Mouse (Mus musculus): Measurements from ENCODE around the gene Slc22a8.

Gene Slc22a8

DNA sequence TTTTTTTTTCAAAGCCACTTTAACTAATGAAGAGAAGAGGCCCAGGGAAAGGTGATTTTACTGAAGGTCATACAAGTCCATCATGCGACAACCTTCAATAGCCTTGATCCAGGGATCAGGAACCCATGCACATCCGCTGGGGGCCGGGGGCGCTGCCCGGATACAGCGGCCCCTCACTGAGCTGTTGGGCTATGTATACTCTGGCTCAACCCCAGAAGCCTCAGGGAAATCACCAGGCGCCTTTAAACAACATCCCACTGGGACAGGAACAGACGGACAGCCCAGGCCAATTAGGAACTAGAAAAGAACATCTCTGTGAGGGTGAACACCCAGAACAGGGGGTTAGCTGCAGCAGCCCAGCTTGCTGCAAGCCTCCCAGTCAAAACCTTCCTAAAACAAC is at the start of gene Slc22a8:
Gene Slc22a8 (plus strand): TSS at position 301 of the 400 bp plus-strand sequence.
- no peak for ATAC-seq (ENCODE audit: insufficient number of reproducible peaks, low FRiP score, low TSS enrichment)

DNA sequence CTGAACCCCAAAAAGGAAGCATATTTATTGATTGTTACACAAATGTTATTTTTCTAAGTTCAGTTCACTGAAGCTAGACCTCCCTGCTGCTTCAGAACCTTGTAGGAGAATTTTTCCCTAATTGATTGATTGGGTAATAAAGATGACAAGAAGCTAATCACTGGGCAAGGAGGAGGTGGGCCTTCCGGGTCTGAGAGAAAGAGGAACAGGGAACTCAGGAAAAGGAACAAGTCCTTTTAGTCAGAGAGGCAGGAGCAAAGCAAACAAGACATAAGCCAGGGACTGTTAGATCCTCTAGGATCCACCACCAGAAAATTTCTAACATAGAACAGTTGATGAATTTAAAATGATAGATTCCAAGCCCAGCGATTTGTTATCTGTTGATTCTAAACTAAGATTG is 32.2 kb upstream of the Slc22a8 start:
- no peak for ATAC-seq (ENCODE audit: insufficient number of reproducible peaks, low FRiP score, low TSS enrichment)

DNA sequence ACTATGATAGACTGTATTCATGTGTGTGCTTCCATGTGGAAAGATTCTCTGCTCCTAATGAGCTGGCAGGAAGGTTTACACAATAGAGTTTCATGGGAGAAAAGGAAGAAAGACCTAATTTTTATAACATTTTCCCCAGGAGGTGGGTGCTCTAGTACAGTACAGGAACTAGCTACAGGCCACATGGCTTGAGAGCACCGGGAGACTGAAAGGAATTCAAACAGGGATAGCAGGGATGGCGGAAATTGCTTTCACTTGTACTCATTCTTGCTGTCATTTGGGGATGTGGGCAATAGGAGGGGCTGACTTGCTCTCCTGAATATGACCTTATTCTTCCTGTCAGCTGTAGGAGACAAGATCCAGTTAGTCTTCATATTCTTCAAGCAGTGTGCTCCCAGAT is 27.0 kb upstream of the Slc22a8 start:
- no peak for ATAC-seq (ENCODE audit: insufficient number of reproducible peaks, low FRiP score, low TSS enrichment)

DNA sequence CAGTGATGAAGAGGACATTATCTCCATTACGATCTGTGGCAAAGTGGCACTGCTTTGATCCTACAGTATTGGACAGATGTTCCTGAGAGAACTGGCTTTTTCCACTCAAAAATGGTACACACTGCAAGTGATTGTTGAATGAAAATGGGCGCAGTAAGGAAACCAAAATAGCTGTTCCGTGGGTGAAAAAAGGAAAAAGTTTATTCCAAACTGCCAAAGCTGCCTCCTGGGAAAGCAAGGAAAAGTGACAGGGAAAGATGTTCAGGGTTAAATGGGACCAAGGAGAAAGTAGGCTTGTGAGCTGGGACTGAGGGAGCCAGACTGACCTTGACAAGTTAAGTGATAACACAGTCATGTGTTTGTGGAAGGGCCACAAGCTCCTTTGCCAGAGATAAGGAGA is 26.6 kb upstream of the Slc22a8 start:
- no peak for ATAC-seq (ENCODE audit: insufficient number of reproducible peaks, low FRiP score, low TSS enrichment)

DNA sequence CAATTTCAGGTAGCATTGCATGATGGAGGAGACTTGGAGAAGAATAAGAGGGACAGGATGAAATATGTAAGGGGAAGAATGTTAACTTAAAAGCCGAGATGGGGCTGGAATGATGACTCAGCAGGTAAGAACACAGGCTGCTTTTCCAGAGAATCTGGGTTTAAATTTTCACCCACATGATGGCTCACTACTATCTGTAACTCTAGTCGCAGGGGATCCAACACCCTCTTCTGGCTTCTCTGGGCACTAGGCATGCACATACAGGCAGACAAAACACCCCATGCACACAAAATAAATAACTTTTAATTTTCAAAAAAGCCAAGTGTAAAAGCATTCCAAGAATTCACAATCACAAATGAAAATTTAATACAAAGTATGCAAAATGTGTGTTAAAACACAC is 25.8 kb upstream of the Slc22a8 start:
- ATAC-seq (ENCODE audit: insufficient number of reproducible peaks, low FRiP score, low TSS enrichment), result no peak

DNA sequence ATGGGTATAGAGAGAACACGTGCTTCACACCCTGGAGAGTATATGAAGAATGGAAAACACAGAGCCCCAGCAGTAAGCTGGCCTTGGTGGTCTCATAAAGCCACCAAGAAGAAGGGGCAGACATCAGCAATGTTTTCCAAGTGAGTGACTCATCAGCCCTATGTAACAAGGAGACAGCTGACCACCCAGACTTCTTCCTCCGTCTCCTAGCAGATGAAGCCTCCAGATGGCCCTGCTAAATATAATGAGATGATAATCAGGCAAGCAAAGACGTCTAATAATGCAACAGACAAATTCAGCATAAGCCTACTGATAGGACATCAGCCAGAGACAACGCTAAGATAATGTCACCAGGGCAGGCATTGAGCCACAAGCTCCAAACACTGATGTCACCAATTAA is 25.1 kb upstream of the Slc22a8 start:
- ATAC-seq (ENCODE audit: insufficient number of reproducible peaks, low FRiP score, low TSS enrichment), result no peak

DNA sequence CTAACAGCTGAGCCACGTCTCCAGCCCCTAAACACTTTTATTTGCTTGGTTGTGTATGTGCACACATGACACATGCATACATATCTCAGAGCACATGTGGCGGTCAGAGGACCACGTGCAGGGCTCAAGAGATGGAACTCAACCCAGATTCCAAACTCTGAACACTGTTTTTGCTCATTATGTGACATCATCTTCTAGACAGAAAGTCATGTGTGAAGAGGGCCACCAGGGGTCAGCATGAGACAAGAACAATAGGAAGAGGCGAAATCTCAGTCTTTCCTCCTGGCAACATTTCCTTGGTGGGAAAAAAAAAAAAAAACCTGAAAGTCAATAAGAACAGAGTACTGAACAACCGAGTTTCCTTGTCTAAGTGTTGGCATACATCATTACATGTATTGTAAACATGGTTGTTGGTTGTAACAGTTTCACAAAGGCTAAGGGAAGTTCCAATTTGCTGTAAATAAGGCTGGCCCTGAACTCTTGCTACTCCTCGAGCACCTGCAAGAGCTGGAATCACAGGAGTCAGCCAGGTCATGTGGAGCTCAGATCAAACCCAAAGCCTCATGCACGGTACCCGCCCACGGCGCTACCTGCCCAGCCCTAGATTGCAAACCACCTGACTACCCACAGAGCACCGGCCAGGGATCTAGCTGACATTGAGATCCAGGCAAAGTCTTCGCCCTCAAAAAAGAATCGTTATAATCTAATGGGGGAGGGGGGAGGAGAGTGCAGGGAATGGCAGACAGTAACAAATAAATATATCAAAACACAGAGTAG is 23.8 kb upstream of the Slc22a8 start:
- ATAC-seq (ENCODE audit: insufficient number of reproducible peaks, low FRiP score, low TSS enrichment), result no peak

DNA sequence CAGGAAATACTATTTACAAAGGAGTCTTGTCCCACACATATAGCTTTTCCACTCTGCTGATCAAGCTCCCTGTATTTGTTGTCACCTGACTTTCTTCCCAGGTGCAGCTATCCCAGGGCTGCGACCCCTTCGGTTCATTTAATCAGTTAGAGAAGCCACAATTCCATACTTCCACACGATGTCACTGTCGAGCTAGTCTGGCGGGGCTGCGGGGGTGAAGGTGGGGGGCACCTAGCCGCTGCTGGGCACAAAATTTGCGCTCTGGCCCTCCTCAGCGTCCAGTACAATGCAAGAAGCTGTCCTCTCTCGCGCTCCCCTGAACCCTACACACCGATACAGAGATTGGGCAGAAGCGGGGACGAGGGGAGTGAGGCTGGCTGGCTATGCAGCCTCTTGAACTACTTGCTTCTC is 21.6 kb upstream of the Slc22a8 start:
- ATAC-seq (ENCODE audit: insufficient number of reproducible peaks, low FRiP score, low TSS enrichment), result no peak

DNA sequence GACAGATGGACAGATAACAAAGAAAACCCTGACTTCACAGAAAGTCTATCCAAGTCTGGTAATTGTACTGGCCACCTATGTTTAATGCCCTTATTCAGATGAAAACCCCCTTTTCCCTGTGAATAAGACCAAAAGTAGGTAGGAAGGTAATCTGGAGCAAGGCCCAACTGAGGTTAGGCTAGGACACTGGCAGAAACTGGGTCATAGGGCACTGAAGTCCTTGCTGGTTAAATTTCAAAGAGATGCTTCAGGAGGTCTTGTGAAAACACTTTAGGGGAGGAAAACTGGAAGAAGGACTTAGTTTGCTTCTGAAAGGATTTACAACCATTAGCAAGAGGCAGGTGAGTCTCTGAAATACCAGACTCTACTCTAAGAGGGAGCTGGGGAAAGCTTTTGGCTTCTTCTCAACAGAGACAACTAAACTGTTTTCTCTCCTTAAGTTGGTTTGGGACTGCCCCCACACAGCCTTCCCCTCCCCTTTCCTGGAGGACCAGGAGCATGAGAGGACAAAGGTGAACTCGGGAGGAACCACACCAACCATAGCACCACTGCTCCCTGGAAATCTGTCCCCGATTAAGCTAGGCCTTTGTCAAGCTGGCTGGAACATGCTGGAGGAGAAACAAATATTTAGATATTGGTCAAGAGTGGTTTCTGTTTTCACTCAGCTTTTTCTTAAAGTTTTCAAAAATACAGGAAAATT is 20.6 kb upstream of the Slc22a8 start:
- ATAC-seq (ENCODE audit: insufficient number of reproducible peaks, low FRiP score, low TSS enrichment), result no peak

DNA sequence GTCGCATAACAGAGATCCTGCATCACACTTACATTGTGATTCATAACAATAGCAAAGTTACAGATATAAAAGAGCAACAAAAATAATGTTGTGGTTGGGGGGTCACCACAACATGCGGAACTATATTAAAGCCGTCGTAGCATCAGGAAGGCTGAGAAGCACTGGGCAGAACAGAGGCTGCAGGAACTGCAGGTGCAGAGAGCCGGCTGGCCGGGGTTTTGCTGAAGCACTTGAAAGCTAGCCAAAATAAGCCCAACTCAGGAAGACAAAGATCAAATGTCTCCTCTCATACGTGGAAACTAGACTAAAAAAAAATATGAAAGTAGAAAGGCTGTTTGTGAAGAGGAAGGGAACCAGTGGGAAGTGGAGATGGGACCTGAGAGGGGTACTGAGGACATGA is 19.3 kb upstream of the Slc22a8 start:
- ATAC-seq (ENCODE audit: insufficient number of reproducible peaks, low FRiP score, low TSS enrichment), result no peak

DNA sequence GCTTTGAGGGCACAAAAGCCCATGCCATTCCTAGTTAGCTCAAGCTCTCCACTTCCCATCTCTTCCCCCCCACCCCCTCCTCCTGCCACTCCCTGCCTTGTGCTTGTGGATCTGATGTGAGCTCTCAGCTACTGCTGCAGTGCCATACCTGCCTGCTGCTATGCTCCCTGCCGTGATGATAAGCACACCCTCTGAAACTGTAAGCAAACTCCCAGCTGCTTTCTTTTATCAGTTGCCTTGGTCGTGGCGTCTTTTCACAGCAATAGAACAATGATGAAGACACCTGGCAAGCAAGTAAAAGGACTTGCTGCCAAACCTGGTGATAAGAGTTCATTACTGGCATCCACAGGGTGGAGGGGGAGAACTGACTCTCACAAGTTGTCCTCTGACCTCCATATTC is 18.6 kb upstream of the Slc22a8 start:
- no peak for ATAC-seq (ENCODE audit: insufficient number of reproducible peaks, low FRiP score, low TSS enrichment)

DNA sequence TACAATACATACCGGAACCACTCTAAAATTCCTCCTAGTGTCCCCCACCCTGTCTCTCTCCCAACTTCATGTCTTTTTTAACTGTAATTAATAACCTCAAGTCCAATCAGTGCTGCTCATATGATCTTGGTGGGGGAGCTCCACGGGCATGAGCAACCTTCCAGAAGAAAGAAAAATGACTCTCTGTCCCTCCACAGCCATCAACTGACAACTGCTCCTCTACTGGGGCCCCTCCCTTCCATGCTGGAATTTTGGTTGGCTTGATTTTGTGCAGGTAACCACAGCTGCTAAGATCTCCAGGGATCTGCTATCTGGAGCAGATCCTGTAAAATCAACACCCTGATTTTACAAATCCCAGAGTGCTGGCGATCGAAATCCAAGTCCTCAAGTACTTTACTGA is 13.6 kb upstream of the Slc22a8 start:
- no peak for ATAC-seq (ENCODE audit: insufficient number of reproducible peaks, low FRiP score, low TSS enrichment)

DNA sequence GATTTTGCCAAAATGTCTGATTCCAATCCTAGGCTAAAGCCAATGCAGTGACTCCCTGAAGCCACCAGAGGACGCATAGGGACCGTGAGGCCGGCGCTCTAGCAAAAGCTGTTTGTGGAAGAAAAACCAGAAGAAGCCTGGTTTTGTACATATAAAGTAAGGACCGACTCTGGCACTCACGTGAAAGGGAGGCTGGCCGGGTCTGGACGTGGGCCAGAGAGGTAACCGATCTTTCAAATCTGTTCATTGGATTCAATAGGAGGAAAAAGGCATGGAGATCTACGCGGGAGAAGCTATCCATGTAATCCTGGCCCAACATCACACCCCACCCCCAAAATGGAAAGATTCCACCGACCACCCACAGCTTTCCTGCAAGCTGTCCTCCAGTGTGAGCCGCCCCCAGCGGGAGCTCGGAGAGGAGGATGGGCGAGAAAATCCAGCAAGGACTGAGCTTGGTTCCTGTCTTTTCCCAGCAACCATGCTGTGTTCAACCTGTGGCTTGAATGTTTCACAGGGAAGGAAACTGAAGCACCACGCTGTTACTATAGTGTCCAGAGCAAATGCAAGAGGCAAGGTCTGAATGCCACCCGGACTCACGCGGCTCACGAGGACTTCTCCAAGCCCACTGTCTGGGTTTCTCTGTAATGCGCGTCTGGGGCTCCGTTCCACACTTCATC is 12.6 kb upstream of the Slc22a8 start:
- no peak; the same call in 1 of the 2 replicates for ATAC-seq (ENCODE audit: insufficient number of reproducible peaks, low FRiP score, low TSS enrichment)

DNA sequence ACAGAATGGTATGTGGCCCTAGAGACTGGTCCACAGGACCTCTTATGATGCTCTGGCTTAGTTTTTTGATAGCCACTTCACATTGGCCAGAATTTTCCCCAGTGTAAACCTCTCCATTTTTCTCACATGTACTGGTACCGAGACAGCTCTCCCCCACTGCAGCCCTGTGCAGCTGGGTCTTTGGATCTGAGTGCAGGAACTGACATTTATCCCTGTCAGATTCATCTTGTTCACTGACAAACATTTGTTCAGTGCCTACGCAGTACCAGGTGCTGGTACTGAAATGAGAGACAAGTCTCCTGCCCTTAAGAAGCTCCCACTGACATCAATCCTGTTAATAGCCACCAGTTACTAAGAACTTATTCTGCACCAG is 12.1 kb upstream of the Slc22a8 start:
- no peak for ATAC-seq (ENCODE audit: insufficient number of reproducible peaks, low FRiP score, low TSS enrichment)

DNA sequence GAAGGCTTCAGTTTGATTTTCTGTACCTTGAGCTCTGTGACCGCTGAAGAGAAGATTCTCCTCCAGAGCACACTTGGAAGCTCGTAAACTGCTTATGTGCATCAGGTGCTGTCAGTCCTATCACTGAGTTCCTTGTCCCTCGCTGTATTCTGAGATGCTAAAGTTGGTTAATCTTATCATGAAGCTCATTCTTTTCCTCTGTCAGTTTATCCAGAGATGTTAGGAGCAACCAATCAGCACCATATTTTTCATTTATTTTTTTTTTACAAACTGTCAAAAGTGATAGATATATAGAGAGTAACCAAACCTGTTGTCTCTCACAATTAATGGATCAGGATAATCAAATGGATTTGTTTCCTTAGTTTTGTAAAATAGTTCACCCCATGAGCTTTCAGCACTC is 5.8 kb upstream of the Slc22a8 start:
- ATAC-seq (ENCODE audit: insufficient number of reproducible peaks, low FRiP score, low TSS enrichment), result no peak

DNA sequence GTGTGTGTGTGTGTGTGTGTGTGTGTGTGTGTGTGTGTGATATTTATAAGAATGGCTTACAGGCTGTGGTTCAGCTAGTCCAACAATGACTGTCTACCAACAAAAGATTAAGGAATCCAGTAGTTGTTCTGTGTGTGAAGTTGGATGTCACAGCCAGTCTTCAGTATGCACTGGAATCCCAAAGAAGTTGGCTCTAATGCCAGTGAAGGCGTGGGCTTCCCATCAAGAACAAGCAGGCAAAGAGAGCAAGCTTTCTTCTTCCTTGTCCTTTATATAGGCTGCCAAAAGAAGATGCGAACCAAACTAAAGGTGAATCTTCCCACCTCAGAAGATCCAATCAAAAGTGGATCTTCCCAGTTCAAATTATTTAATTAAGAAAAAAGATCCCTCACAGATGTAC is 5.2 kb upstream of the Slc22a8 start:
- ATAC-seq (ENCODE audit: insufficient number of reproducible peaks, low FRiP score, low TSS enrichment), result no peak

DNA sequence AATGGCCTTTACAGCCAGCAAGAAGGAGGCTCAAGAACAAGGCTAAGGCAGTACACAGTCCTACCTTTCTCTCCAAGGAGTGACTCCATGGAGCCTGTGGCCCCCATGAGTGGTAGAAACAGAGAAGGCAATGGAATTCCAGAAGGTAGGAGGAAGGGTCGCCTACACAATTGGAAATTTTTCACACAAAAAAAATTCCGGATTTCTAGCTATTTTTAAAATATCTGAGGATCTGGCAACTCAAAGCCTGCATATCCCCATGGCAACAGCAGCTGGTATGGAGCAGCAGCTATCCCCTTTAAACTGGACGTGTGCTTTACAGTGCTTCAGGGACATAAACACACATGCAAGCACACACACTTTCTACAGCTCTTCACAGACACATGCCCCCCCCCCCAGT is 4.7 kb upstream of the Slc22a8 start:
- ATAC-seq (ENCODE audit: insufficient number of reproducible peaks, low FRiP score, low TSS enrichment), result no peak

DNA sequence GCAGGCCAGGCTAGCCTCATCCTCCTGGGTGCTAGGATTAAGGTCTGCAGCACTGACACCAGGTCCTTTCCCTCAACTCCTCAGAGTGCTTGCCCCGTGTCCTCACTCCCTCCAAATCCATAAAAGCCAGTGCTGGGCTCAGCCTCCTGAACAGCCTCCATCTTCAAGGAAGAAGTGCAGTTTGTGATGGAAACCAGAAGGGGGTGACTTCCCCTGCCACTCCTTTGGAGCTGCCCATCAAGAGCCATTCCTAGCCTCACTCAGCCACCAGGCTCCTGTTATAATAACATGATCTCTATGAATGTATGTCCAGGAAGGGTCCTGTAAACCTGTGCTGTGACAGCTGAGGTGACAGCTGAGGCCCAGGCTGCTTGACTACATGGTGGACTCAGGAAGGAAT is 3.7 kb upstream of the Slc22a8 start:
- ATAC-seq (ENCODE audit: insufficient number of reproducible peaks, low FRiP score, low TSS enrichment), result no peak

DNA sequence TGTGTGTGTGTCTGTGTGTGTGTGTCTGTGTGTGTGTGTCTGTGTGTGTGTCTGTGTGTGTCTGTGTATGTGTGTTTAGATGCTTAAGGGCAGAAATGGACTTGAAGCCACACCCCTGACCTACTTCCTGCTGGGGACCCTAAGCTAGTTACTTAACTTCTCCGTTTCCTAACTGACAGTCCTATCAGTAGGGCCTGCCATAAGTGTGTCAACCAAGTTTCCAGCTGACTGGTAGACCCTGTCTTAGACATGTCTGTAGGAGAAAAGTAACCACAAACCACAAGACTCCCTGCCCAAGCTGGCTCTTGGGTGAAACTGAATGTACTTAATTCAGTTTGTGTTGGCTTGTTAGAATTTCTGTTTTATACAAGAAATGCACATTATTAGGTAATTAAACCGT is 1.1 kb downstream of the Slc22a8 start:
- no peak for ATAC-seq (ENCODE audit: insufficient number of reproducible peaks, low FRiP score, low TSS enrichment)

DNA sequence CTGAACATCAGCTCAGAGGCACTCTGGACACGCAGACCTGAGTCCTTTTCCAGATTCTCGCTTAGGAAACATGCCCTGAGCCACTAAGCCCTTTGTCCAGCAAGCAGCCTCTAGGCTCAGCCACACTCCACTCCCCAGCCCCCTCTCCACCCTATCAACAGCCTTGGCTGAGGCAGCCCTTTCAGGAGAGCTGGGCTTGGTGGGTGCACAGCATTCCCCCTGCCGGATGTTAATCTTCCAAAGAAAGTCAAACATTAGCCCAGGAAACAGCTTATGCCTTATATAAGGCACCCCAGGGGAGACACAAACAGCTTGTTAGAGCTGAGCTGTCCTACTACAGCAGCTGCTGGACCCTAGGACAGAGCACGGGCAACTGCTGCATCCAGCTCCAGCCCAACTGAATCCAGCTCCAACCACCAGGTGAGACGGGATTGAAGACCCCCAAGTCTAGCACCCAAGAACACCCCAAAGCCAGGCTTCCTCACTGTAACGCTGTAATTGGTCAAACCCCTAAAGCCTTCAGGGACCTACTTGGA is 1.9 kb downstream of the Slc22a8 start:
- no peak for ATAC-seq (ENCODE audit: insufficient number of reproducible peaks, low FRiP score, low TSS enrichment)

DNA sequence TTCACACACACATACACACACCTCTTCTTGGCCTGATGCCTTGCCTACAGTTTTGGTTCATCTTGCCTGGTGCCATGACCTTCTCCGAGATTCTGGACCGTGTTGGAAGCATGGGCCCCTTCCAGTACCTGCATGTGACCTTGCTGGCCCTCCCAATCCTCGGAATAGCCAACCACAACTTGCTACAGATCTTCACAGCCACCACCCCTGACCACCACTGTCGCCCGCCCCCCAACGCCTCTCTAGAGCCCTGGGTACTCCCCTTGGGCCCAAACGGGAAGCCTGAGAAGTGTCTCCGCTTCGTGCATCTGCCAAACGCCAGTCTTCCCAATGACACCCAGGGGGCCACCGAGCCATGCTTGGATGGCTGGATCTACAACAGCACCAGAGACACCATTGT is 2.8 kb downstream of the Slc22a8 start:
- ATAC-seq (ENCODE audit: insufficient number of reproducible peaks, low FRiP score, low TSS enrichment), result no peak
